Mouse (Mus musculus): Measurements from ENCODE around the gene Unc79. TPM values are rescaled to one million over a fixed set of nuclear protein-coding genes. Genes with fewer than 3 reads are reported as not detected.
A peak's percentile ranks its signal among the peaks of the same experiment; 100 is the strongest.

Unc79 gene
- polyA plus RNA-seq, 1 experiment from 2014 or later, result 0.48 TPM

DNA sequence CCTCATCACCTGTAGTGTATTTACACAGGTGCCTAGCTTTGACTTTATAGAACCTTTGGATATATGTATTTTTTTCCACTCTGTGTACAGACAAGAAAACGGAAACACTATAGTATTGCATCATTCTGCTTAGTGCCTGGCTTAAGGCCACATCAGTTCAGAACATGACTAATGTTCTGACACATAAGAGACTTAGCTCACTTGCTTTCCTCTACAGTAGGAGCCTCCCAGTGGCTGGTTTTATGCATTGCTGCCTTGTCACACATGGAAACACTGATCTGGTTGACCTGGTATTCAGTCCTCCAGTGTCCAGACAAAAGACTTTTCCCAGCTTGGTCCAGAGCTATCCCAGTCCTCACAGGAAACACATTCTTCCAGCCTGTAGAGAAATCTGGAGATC, 150.5 kb downstream of the Unc79 start:
- H3K27me3 ChIP-seq (replicated peaks), result no peaks in the 10 kb centered on the region
- WGBS, result 49% methylated on average over 1 of the region's 1 CpGs
- no peaks in the 10 kb centered on the region for H3K36me3 ChIP-seq
- H3K9me3 ChIP-seq, result no peaks in the 10 kb centered on the region
- H3K27ac ChIP-seq, result no peak overlapping the region
- no peaks in the 10 kb centered on the region for H3K4me1 ChIP-seq
- H3K4me3 ChIP-seq (replicated peaks), result no peak overlapping the region
- ATAC-seq (ENCODE audit: insufficient read depth, low FRiP score, low read depth), result no peak
- no peak overlapping the region for H3K9ac ChIP-seq
- H3K4me2 ChIP-seq, result no peak overlapping the region

DNA sequence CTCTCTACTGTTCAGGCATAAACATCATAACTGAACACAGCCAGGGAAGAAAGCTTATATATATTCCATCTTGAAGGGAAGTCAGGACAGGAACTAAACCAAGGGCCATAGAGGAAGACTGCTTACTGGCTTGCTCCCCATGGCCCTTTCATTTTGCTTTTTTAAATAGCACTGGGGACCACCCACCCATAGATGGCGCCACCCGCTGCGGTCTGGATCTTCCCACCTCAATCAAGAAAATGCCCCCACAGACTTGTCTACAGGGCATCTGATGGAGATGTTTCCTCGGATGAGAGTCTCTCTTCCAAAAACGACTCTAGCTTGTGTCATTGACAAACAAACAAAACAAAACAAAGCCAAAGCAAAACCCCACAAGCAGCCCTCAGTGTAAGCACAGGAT, 151.4 kb downstream of the Unc79 start:
- H3K27me3 ChIP-seq (replicated peaks), result no peaks in the 10 kb centered on the region
- ATAC-seq (ENCODE audit: insufficient read depth, low FRiP score, low read depth), result no peak
- no peaks in the 10 kb centered on the region for H3K4me1 ChIP-seq
- H3K4me3 ChIP-seq (replicated peaks), result no peak overlapping the region
- H3K27ac ChIP-seq, result no peak overlapping the region
- H3K9ac ChIP-seq, result no peak overlapping the region
- no peaks in the 10 kb centered on the region for H3K36me3 ChIP-seq
- no peak overlapping the region for H3K4me2 ChIP-seq
- no peaks in the 10 kb centered on the region for H3K9me3 ChIP-seq
- 63% methylated on average over 5 of the region's 5 CpGs for WGBS

GRCm38 (mm10) chr12:103103041-103103440, 154.4 kb downstream of the Unc79 start:
- H3K9me3 ChIP-seq, result no peaks in the 10 kb centered on the region
- no peak overlapping the region for H3K4me2 ChIP-seq
- no peaks in the 10 kb centered on the region for H3K4me1 ChIP-seq
- 63% methylated on average over 2 of the region's 2 CpGs for WGBS
- H3K27ac ChIP-seq, result no peak overlapping the region
- H3K4me3 ChIP-seq (replicated peaks), result no peak overlapping the region
- H3K27me3 ChIP-seq (replicated peaks), result no peaks in the 10 kb centered on the region
- ATAC-seq (ENCODE audit: insufficient read depth, low FRiP score, low read depth), result no peak
- H3K9ac ChIP-seq, result no peak overlapping the region
- no peaks in the 10 kb centered on the region for H3K36me3 ChIP-seq

- 0 out of 2 replicates have a peak overlapping the region, but pooled peaks have one; percentile 21 for H3K4me2 ChIP-seq
- H3K9me3 ChIP-seq, result no peaks in the 10 kb centered on the region
- no peaks in the 10 kb centered on the region for H3K36me3 ChIP-seq
- ATAC-seq (ENCODE audit: insufficient read depth, low FRiP score, low read depth), result no peak
- H3K4me3 ChIP-seq (replicated peaks), result no peak overlapping the region
- no peak overlapping the region for H3K9ac ChIP-seq
- H3K27me3 ChIP-seq (replicated peaks), result no peaks in the 10 kb centered on the region
- no peaks in the 10 kb centered on the region for H3K4me1 ChIP-seq
- 18% methylated on average over 5 of the region's 5 CpGs for WGBS
- H3K27ac ChIP-seq, result no peak overlapping the region
Measured at GRCm38 (mm10) chr12:103103601-103104000, 154.9 kb downstream of the Unc79 start.

- 87% methylated on average over 7 of the region's 7 CpGs for WGBS
- H3K9me3 ChIP-seq, result no peaks in the 10 kb centered on the region
- H3K4me1 ChIP-seq, result no peaks in the 10 kb centered on the region
- no peak overlapping the region for H3K27ac ChIP-seq
- no peak overlapping the region for H3K4me3 ChIP-seq (replicated peaks)
- H3K36me3 ChIP-seq, result no peaks in the 10 kb centered on the region
- no peak overlapping the region for H3K4me2 ChIP-seq
- no peak overlapping the region for H3K9ac ChIP-seq
- H3K27me3 ChIP-seq (replicated peaks), result no peaks in the 10 kb centered on the region
- no peak for ATAC-seq (ENCODE audit: insufficient read depth, low FRiP score, low read depth)
Measured at GRCm38 (mm10) chr12:103109301-103109700, 160.6 kb downstream of the Unc79 start.

DNA sequence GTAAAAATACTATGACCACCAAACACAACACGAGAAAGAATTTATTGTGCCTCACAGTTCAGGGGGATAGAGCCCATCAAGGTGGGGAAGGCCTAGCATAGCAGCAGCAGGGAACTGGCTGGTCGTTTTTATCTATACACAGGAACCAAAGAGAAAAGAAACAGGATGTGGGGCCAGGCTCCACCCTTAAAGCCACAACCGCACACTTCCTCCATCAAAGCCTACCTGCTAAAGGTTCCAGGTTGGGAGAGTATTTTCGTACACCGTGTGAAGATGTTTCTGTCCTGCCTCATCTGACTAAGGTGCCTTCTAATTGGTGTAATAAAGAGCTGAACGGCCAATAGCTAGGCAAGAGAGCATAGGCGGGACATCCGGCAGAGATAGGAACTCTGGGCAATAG, 168.0 kb downstream of the Unc79 start:
- no peak overlapping the region for H3K9ac ChIP-seq

GRCm38 (mm10) chr12:103117517-103118193, 169.0 kb downstream of the Unc79 start:
- WGBS, result 68% methylated on average over 10 of the region's 10 CpGs
- no peak for ATAC-seq (ENCODE audit: insufficient read depth, low FRiP score, low read depth)
- H3K4me1 ChIP-seq, result no peaks in the 10 kb centered on the region
- no peak overlapping the region for H3K27ac ChIP-seq
- H3K9me3 ChIP-seq, result no peaks in the 10 kb centered on the region
- no peak overlapping the region for H3K4me2 ChIP-seq
- no peaks in the 10 kb centered on the region for H3K36me3 ChIP-seq
- H3K9ac ChIP-seq, result no peak overlapping the region
- H3K27me3 ChIP-seq (replicated peaks), result no peaks in the 10 kb centered on the region
- H3K4me3 ChIP-seq (replicated peaks), result no peak overlapping the region

More for the DNA sequence above, 168.0 kb downstream of the Unc79 start:
- Histone ChIP-seq H3K9me3 (no peaks in the 10 kb centered on the region), H3K36me3 (no peaks in the 10 kb centered on the region), H3K4me1 (no peaks in the 10 kb centered on the region), H3K4me2 (no peak overlapping the region), H3K4me3 (replicated peaks) (no peak overlapping the region), H3K27me3 (replicated peaks) (no peaks in the 10 kb centered on the region), H3K27ac (no peak overlapping the region)
- 79% methylated on average over 8 of the region's 8 CpGs for WGBS
- no peak for ATAC-seq (ENCODE audit: insufficient read depth, low FRiP score, low read depth)

- Histone ChIP-seq H3K27ac (no peak overlapping the region), H3K4me3 (replicated peaks) (no peak overlapping the region), H3K4me1 (no peaks in the 10 kb centered on the region), H3K36me3 (no peaks in the 10 kb centered on the region), H3K9me3 (no peaks in the 10 kb centered on the region), H3K27me3 (replicated peaks) (no peaks in the 10 kb centered on the region), H3K4me2 (no peak overlapping the region), H3K9ac (no peak overlapping the region)
- no peak for ATAC-seq (ENCODE audit: insufficient read depth, low FRiP score, low read depth)
- WGBS, result 76% methylated on average over 5 of the region's 5 CpGs
Measured at GRCm38 (mm10) chr12:103121928-103122327, 173.3 kb downstream of the Unc79 start.

GRCm38 (mm10) chr12:103123861-103124260, 175.2 kb downstream of the Unc79 start:
- Histone ChIP-seq H3K36me3 (no peaks in the 10 kb centered on the region), H3K4me1 (no peaks in the 10 kb centered on the region), H3K4me2 (no peak overlapping the region), H3K27ac (no peak overlapping the region), H3K9me3 (no peaks in the 10 kb centered on the region), H3K4me3 (replicated peaks) (no peak overlapping the region), H3K9ac (no peak overlapping the region), H3K27me3 (replicated peaks) (no peaks in the 10 kb centered on the region)
- ATAC-seq (ENCODE audit: insufficient read depth, low FRiP score, low read depth), result no peak
- 73% methylated on average over 1 of the region's 1 CpGs for WGBS

DNA sequence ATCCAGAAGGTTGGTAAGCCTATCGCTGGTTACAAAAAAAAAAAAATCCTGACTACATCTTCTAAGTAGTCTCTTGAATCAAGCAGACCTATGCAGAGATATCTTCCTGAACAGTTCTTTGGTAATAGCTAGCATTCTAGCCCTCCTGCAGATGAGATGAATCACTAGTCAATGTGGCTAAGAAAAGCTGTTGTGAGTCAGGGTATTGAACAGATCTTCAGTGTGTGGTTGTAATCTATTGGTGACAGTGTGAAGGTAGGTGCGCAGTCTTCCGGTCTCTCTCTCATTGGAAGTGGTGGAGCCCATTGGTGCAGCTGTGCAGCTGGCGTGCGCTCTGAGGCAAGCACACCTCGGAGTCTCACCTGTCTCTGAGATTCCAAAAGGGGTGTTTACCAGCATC, 180.3 kb downstream of the Unc79 start:
- no peaks in the 10 kb centered on the region for H3K4me1 ChIP-seq
- no peak overlapping the region for H3K4me2 ChIP-seq
- H3K36me3 ChIP-seq, result no peaks in the 10 kb centered on the region
- H3K9ac ChIP-seq, result no peak overlapping the region
- H3K27me3 ChIP-seq (replicated peaks), result no peaks in the 10 kb centered on the region
- H3K4me3 ChIP-seq (replicated peaks), result no peak overlapping the region
- 87% methylated on average over 6 of the region's 6 CpGs for WGBS
- no peak overlapping the region for H3K27ac ChIP-seq
- H3K9me3 ChIP-seq, result no peaks in the 10 kb centered on the region
- ATAC-seq (ENCODE audit: insufficient read depth, low FRiP score, low read depth), result no peak

- H3K9me3 ChIP-seq, result no peaks in the 10 kb centered on the region
- WGBS, result 73% methylated on average over 17 of the region's 17 CpGs
- no peak overlapping the region for H3K9ac ChIP-seq
- H3K27me3 ChIP-seq (replicated peaks), result no peaks in the 10 kb centered on the region
- no peaks in the 10 kb centered on the region for H3K4me1 ChIP-seq
- ATAC-seq (ENCODE audit: insufficient read depth, low FRiP score, low read depth), result no peak
- H3K36me3 ChIP-seq, result no peaks in the 10 kb centered on the region
- no peak overlapping the region for H3K4me3 ChIP-seq (replicated peaks)
- H3K4me2 ChIP-seq, result no peak overlapping the region
- no peak overlapping the region for H3K27ac ChIP-seq
Measured at GRCm38 (mm10) chr12:103129395-103130248, 181.0 kb downstream of the Unc79 start.

- H3K4me3 ChIP-seq (replicated peaks), result no peak overlapping the region
- no peak for ATAC-seq (ENCODE audit: insufficient read depth, low FRiP score, low read depth)
- no peaks in the 10 kb centered on the region for H3K27me3 ChIP-seq (replicated peaks)
- H3K9ac ChIP-seq, result no peak overlapping the region
- H3K4me2 ChIP-seq, result no peak overlapping the region
- H3K36me3 ChIP-seq, result no peaks in the 10 kb centered on the region
- H3K27ac ChIP-seq, result no peak overlapping the region
- no peaks in the 10 kb centered on the region for H3K9me3 ChIP-seq
- 72% methylated on average over 6 of the region's 6 CpGs for WGBS
- H3K4me1 ChIP-seq, result no peaks in the 10 kb centered on the region
Measured at GRCm38 (mm10) chr12:103131419-103131818, 182.8 kb downstream of the Unc79 start.
